Mouse (Mus musculus) kidney, adult 18-20 months (tissue): Measurements from ENCODE around the gene Sall1.

Source experiments
- DNase-seq: peaks from one replicate; pipeline ENCODE4 v3.0.0; 2021

Gene Sall1

GRCm38 (mm10) chr8:89037536-89038236 is 6.3 kb downstream of the Sall1 start:
- DNase-seq = peak; percentile 70

GRCm38 (mm10) chr8:89032412-89032811 is 11.6 kb downstream of the Sall1 start:
- no peak for DNase-seq

- no peak for DNase-seq
Observed at GRCm38 (mm10) chr8:89028156-89028555, 15.8 kb downstream of the Sall1 start.

DNA sequence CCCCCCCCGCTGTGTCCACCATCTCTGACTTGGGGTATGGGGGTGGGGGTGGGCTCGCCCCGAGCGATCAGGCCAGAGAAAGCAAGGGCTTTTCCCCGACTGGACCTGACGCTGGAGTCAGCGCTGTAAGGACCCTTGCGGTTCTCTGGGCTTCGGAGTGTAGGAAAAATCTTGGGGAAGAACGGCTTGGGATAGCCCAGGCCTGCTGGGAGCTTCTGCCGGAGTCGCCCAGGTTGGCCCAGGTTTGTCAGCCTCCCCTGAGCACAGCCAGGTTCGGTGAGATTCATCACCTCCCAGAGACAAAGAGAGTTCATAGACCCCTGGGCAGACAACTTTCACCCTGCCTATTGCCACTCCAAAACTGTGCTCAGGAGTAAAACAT is 17.8 kb downstream of the Sall1 start:
- DNase-seq = no peak

DNA sequence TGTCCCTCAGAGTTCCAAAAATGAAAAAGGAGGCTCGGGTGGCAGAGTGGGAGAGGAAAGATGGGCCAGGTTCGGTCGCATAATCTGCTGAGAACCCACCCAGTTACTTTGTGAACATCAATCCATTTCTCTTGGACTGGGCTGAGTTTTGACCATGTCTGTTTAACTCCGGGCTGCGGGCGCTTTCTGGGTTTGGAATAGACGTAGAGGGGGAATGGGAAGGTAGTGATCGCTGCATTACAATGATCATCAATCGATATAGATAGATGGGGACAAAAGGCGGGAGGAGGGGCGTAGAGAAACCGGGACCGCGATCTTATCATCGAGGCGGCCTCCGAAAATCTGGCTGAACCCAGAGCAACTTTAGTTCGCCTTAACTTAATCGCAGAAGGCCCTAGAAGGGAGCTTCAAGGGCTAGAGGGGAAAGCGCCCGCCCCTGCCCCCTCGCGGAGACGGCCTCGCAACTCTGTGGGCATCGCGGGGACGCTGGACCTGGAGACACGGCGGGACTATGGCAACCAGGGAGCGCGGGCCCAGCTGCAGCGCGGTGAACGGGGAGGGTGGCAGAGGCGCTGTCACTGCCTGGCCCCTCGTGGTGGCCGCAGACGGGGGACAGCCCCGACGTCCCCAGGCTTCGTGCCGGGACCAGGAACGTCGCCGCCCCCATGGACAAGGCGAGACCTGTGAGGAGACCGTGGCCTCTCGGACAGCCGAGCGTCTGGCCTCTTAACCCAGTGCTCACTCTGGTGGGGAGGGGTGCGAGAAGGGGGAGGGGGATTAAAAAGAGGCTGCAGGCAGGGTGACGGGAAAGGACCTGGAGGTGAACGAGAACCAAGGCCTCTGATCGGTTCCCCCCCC is 18.5 kb downstream of the Sall1 start:
- DNase-seq = no peak

- no peak for DNase-seq
Observed at GRCm38 (mm10) chr8:89024796-89025195, 19.2 kb downstream of the Sall1 start.

GRCm38 (mm10) chr8:89021139-89021538 is 22.8 kb downstream of the Sall1 start:
- no peak for DNase-seq

- no peak for DNase-seq
Observed at GRCm38 (mm10) chr8:89017891-89018290, 26.1 kb downstream of the Sall1 start.

DNA sequence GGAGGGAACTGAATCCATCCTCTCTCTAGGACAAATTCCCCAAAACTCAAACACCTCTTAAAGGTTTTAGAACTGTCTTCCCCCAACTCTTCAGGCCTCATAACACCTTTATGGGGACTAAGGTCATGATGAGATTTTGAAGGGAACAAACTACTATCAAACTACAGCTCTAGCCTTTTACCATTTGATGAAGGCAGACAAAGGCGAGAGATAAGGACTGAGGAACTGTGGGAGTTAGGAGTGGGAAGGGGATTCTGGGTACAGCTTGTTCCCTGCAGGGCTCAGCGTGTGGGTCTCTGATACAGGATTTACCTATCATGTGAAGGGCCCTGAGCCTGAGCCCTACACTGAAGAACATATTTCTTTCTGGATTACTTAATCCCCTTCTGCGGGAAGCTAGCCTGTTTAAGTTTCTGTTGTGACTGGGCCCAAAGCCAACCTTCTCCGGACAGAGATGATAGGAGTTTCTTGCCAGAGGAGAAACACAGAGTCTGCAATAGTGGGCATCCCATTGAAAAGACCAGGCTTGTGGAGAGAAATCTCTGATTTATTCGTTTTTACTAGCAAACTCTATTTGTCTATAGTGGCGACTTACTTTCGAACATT is 27.4 kb downstream of the Sall1 start:
- no peak for DNase-seq

- peak; percentile 81 for DNase-seq
Observed at GRCm38 (mm10) chr8:89015539-89015938, 28.4 kb downstream of the Sall1 start.

DNA sequence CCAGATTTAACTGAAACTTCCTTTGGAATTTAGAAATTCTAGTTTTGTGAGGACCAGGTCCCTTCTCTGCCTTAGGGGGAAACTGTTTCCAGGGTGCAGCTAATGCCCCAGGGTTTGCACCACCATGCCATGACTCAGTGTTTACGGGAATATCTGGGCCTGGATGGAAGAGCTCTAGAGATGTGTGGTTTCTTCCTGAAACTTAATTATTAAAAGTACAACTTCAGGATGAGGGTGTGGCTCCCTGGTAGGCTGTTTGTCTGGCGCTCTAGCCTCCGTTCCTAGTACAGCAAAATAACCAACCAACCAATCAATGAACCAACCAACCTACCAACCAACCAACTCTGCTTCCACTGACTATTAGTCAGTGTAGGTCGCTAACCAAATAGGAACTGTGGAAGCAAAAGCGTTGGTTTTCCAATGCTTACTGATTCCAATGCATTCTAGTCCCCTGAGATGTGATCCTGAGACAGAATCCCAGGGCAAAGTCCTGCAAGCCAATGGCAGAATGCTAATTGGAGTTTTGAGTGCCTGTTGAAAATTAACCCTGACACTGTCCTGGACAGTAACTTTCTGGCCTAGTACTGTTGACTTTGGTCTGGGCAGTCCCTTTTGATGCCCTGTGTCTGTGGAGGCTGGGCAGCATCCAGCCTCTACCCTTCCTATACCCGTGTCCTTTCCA is 31.0 kb downstream of the Sall1 start:
- DNase-seq = peak; percentile 72

GRCm38 (mm10) chr8:89012024-89012712 is 31.8 kb downstream of the Sall1 start:
- no peak for DNase-seq

- DNase-seq = no peak
Observed at GRCm38 (mm10) chr8:89008784-89009183, 35.2 kb downstream of the Sall1 start.

DNA sequence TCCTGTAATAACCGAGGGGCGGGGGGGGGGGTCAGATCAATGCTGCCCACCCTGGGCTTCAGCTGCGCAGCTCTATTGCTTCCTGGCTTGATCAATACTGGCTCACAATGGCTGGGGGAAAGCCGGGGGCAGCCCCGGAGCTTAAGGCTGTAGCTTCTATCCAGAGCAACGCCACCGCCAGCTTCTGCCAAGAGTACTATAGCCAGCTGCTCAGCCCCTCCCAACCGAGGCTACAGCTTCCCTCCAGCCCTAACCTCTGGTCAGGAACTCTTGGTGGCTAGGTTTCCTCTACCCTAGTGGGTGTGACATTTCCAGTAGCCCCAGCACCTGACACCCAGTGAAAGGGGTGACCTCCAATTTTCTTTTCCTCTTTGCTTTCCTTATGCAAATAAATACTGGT is 36.8 kb downstream of the Sall1 start:
- peak; percentile 25 for DNase-seq

DNA sequence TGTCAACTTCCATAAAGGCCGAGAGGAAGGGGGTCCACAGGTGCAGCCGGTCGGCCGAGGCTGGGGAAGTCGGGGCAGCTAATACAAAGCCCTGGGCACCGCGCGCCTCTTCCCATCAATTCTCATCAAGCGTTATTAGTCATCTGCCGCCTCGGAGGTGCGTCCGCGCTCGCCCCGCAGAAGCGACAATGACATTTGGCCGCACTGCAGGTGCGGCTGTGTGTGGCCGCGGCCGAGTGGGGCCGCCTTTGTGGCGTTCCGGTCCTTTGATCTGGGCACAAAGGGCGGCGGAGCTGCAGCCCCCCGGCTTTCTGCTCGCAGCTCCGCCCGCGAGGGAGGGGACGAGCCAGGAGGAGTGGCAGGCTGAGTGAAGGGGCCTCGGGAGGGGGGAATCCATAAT is 37.5 kb downstream of the Sall1 start:
- peak; percentile 59 for DNase-seq

- DNase-seq = no peak
Observed at GRCm38 (mm10) chr8:89005797-89006196, 38.2 kb downstream of the Sall1 start.

DNA sequence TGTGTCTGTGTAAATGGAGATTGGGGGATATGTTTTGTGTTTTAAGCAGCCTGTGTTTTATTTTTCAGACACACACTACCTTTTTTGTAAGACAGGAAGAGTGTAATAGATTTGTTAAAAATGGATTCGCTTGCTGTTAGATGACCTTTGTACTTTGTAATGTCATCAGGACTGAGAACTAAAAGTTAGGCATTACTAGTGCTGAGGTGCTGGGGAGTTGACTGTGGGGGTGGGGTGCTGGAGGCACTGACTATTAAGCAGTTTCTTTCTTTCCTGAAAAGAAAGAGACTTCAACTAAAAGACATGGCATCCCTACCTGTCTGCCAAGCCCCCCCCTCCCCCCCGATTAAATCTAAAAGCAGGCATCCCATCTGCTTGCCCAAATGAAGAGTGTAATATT is 39.9 kb downstream of the Sall1 start:
- peak; percentile 56 for DNase-seq

GRCm38 (mm10) chr8:89003336-89003896 is 40.5 kb downstream of the Sall1 start:
- DNase-seq = peak; percentile 22

- DNase-seq = no peak
Observed at GRCm38 (mm10) chr8:89002128-89002527, 41.8 kb downstream of the Sall1 start.

- DNase-seq = no peak
Observed at GRCm38 (mm10) chr8:88997276-88997675, 46.7 kb downstream of the Sall1 start.

DNA sequence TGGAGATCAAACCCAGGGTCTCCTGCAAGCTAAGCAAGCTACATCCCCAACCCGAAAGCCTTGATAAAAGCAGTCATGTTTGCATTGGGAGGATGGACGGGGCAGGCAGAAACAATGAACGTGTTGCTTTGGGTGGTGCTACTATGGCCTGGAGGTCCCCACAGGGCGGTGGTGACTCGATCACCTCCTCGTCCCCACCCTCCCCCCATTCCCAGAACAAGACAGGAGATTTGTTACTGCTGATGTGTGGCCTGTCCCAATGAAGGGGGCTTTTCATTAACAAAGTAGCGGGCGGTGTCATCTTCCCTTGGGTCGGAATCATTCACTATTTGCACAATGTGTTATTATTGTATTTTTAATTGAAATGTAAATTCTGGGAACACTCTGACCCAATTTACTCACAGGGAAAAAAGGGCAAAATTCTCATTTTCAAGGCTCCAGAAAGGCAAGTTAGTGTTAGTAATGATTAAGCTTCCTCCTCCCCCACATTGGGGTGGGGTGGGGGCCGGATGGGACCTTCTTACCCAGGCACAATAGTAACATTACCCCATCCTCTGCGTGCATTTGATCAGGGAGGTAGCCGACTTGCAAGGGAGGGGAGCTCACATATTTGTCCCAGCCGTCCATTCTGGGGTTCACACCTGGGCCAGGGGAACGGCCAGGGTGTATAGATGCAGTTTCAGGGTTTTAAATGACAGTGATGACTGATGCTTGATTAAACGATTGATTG is 52.0 kb downstream of the Sall1 start:
- peak; percentile 27 for DNase-seq

DNA sequence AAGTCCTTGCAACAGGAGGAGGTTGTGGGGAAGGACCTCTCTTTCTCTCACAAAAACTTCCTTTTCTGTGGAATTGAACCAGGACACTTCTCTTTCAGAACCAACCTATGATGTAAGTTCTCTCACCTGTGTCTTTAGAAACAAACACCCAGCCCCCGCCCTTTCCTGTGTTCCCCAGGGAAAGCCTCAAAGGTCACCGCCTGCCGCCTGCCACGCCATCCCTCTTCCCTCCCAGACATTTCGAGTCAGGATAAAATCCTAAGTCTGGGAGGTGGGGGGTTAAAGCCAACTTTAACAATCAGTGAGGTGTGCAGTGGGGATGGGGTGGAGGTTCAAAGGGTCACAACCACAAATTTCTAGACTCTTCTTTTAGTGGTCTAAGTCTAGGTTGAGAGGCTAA is 52.8 kb downstream of the Sall1 start:
- no peak for DNase-seq
